Mouse (Mus musculus) neural tube, embryonic 14.5 days (tissue): Measurements from ENCODE around the gene Gm21095. TPM values are rescaled to one million over a fixed set of nuclear protein-coding genes. Genes with fewer than 3 reads are reported as not detected.
"Not testable (repeated sequence)": the region's sequence is repeated elsewhere in the genome, so short reads cannot be mapped to it uniquely, and the experiment has no call there.

Source experiments
- ATAC-seq: fragments of 200-750 bp; cut with Nextera tagmentation; 2 replicates; pipeline ENCODE4 v1.8.0; 2017; ENCODE audit warnings: low read depth, mild to moderate bottlenecking, moderate TSS enrichment, moderate library complexity
- H3K27ac ChIP-seq: fragments of 300-500 bp; sonication (generic); 2 replicates; pipeline ENCODE4 v1.5.1; 2014; ENCODE audit warnings: low read depth, mild to moderate bottlenecking, control low read depth, low read length, moderate library complexity, mixed read lengths
- H3K27me3 ChIP-seq: fragments of 300-500 bp; sonication (generic); 2 replicates; pipeline ENCODE4 v1.6.1; 2014; ENCODE audit warnings: low read length; ENCODE audit not compliant: control insufficient read depth, insufficient read depth
- H3K36me3 ChIP-seq: fragments of 300-500 bp; sonication (generic); 2 replicates; pipeline ENCODE4 v1.6.1; 2014; ENCODE audit warnings: low read length, mixed read lengths; ENCODE audit not compliant: control insufficient read depth, insufficient read depth
- H3K4me1 ChIP-seq: fragments of 300-500 bp; sonication (generic); 2 replicates; pipeline ENCODE4 v1.6.1; 2014; ENCODE audit warnings: low read length; ENCODE audit not compliant: control insufficient read depth, insufficient read depth
- H3K4me2 ChIP-seq: fragments of 300-500 bp; sonication (generic); 2 replicates; pipeline ENCODE4 v1.6.1; 2014; ENCODE audit warnings: mild to moderate bottlenecking, low read depth, low read length, control low read depth
- H3K4me3 ChIP-seq: fragments of 300-500 bp; sonication (generic); 2 replicates; pipeline ENCODE4 v1.5.1; 2014; ENCODE audit warnings: low read depth, low read length, control low read depth, mixed read lengths
- H3K9ac ChIP-seq: fragments of 300-500 bp; sonication (generic); replicated peaks from 2 replicates; pipeline ENCODE4 v1.6.1; 2014; ENCODE audit warnings: low read depth, mild to moderate bottlenecking, control low read depth, low read length, mixed read lengths
- H3K9me3 ChIP-seq: fragments of 300-500 bp; sonication (generic); 2 replicates; pipeline ENCODE4 v1.6.1; 2016; ENCODE audit warnings: low read length; ENCODE audit not compliant: control insufficient read depth
- WGBS: fragments of 180-500 bp; shearing (Covaris S2); extraction: QIAGEN DNeasy Blood & Tissue Kit; methylation state at CpG from one replicate; pipeline ENCODE4 v1.1.7; 2014; 5-methylcytosine and 5-hydroxymethylcytosine counted together
- polyA plus RNA-seq: library from polyadenylated mRNA; unstranded; fragments of >200 nt; fragmentation: Nextera tagmentation; extraction: Ambion mirVana; gene quantifications from 2 replicates; pipeline ENCODE4 v1.2.1, GENCODE M21; 2014

Gene Gm21095
- polyA plus RNA-seq, result not detected in 2 replicates

GRCm38 (mm10) chrY:84096979-84097378 lies at the start of gene Gm21095:
TSS of gene Gm21095 (plus strand) at chrY:84097279.
- H3K27me3 ChIP-seq, ATAC-seq, H3K4me2 ChIP-seq, H3K27ac ChIP-seq, H3K4me3 ChIP-seq, H3K4me1 ChIP-seq, H3K9ac ChIP-seq, H3K36me3 ChIP-seq, H3K9me3 ChIP-seq: not testable (repeated sequence)
- WGBS, result 40% methylated on average over 1 of the region's 6 CpGs
